Mouse (Mus musculus) thymus, postnatal 36 days (tissue): ENCODE results near the gene Mtnr1b.
"Not testable (repeated sequence)": the region's sequence is repeated elsewhere in the genome, so short reads cannot be mapped to it uniquely, and the experiment has no call there.

Experiments
- DNase-seq, 2 experiments: peaks; one replicate each; pipeline ENCODE4 v3.0.0; 2022; ENCODE audit warnings: mixed read lengths in 2 of 2

Mtnr1b gene

GRCm38 (mm10) chr9:15874506-15875160 is at the start of gene Mtnr1b:
TSS of gene Mtnr1b (minus strand) at chr9:15874556.
- DNase-seq = no peak

- DNase-seq = no peak
Observed at GRCm38 (mm10) chr9:15920271-15920670, 45.9 kb upstream of the Mtnr1b start.

- no peak for DNase-seq
Observed at GRCm38 (mm10) chr9:15919373-15920005, 45.1 kb upstream of the Mtnr1b start.

GRCm38 (mm10) chr9:15916600-15916999 is 42.2 kb upstream of the Mtnr1b start:
- no peak for DNase-seq

- no peak for DNase-seq
Observed at GRCm38 (mm10) chr9:15912735-15913134, 38.4 kb upstream of the Mtnr1b start.

GRCm38 (mm10) chr9:15909397-15910113 is 35.2 kb upstream of the Mtnr1b start:
- no peak for DNase-seq

GRCm38 (mm10) chr9:15903948-15904750 is 29.8 kb upstream of the Mtnr1b start:
- DNase-seq = no peak

- no peak for DNase-seq
Observed at GRCm38 (mm10) chr9:15898112-15898511, 23.8 kb upstream of the Mtnr1b start.

GRCm38 (mm10) chr9:15886756-15887155 is 12.4 kb upstream of the Mtnr1b start:
- no peak for DNase-seq

GRCm38 (mm10) chr9:15880754-15881153 is 6.4 kb upstream of the Mtnr1b start:
- DNase-seq = no peak

GRCm38 (mm10) chr9:15880160-15880603 is 5.8 kb upstream of the Mtnr1b start:
- DNase-seq = no peak

GRCm38 (mm10) chr9:15870013-15870412 is 4.3 kb downstream of the Mtnr1b start:
- no peak for DNase-seq

- DNase-seq = no peak
Observed at GRCm38 (mm10) chr9:15869456-15869855, 4.9 kb downstream of the Mtnr1b start.

- no peak for DNase-seq
Observed at GRCm38 (mm10) chr9:15866280-15867072, 7.9 kb downstream of the Mtnr1b start.

GRCm38 (mm10) chr9:15861402-15861801 is 13.0 kb downstream of the Mtnr1b start:
- DNase-seq = no peak

- DNase-seq = no peak
Observed at GRCm38 (mm10) chr9:15850749-15851148, 23.6 kb downstream of the Mtnr1b start.

GRCm38 (mm10) chr9:15845390-15845789 is 29.0 kb downstream of the Mtnr1b start:
- DNase-seq = no peak

- DNase-seq = not testable (repeated sequence)
Observed at GRCm38 (mm10) chr9:15844936-15845335, 29.4 kb downstream of the Mtnr1b start.

GRCm38 (mm10) chr9:15813002-15813911 is 61.1 kb downstream of the Mtnr1b start:
- DNase-seq = no peak

- no peak for DNase-seq
Observed at GRCm38 (mm10) chr9:15804296-15804695, 70.1 kb downstream of the Mtnr1b start.

GRCm38 (mm10) chr9:15802413-15803027 is 71.8 kb downstream of the Mtnr1b start:
- DNase-seq = no peak
